Mouse (Mus musculus) megakaryocyte, embryonic 14.5 days (primary cell): ENCODE measurements around the gene a.

Experiments
- FLI1 ChIP-seq: IDR thresholded peaks from 2 replicates; pipeline ENCODE4 v1.6.1; 2012; ENCODE audit warnings: low read length, inconsistent platforms, mixed read lengths
- GATA1 ChIP-seq: IDR thresholded peaks from 3 replicates; pipeline ENCODE4 v1.6.1; 2012; ENCODE audit warnings: mixed read lengths, low read length, inconsistent platforms, borderline replicate concordance

DNA sequence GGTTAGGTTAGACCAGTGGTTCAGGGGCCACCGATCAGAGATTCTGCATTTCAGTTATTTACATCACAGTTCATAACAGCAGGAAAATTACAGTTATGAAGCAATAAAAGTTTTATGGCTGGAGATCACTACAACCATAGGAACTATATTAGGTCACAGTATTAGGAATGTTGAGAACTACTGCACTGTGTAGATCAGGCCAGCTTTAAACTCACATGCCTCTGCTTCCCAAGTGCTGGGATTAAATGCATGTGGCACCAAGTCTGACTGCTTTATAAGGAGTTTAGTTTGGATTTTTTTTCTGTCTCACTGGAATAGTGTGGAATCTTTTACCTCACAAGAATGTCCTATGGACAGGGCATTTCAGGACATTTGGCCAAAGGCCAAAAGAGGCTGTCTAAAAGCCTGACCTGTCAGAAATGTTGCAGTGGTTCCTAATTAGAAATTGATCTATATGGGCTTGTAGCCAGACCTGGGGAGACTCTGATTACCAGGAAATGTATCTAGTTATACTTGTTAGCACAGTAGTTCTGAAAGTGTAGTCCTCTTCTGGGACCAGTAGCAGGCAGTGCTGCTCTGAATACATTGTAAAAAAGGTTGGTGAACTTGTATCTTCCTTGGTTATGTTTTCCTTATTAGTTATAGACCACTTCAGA lies 18.0 kb downstream of the a start:
- TF ChIP-seq GATA1 (no peak), FLI1 (no peak)
